Mouse (Mus musculus): ENCODE results near the gene Igfbp7. TPM values are rescaled to one million over a fixed set of nuclear protein-coding genes. Genes with fewer than 3 reads are reported as not detected.

Igfbp7 gene
- polyA plus RNA-seq, 1 experiment from 2014 or later, result 9.8 TPM

DNA sequence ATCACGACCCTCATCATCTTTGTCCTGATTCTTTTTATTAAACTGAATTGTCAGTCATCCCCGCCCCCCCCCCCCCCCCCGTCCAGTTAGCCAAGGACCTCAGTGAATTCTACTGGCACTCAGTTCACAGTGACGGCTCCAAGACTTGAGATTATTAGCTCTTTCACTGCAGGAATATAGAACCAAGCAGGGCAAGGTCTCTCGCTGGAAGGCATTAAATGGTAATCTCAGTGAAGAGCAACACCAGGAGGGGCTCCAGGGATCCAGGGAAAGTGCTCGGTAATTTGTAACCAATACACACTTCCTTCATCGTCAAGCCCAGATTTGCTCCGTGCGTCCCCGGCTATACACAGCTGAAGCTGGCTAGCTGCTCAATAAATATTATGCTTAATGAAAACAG, 2.9 kb downstream of the Igfbp7 start:
- Histone ChIP-seq H3K27ac (no peak overlapping the region), H3K36me3 (no peaks in the 10 kb centered on the region), H3K9me3 (0 out of 2 replicates have a peak, but pooled peaks cover 3% of the 10 kb centered on the region), H3K4me2 (no peak overlapping the region), H3K4me1 (replicated peaks) (peaks cover 12% of the 10 kb centered on the region; the same call in 1 of the 2 replicates), H3K4me3 (replicated peaks) (no peak overlapping the region), H3K27me3 (peaks cover 62% of the 10 kb centered on the region), H3K9ac (replicated peaks) (no peak overlapping the region)
- ATAC-seq (ENCODE audit: insufficient number of reproducible peaks, insufficient read depth, low FRiP score, low TSS enrichment, low read depth), result no peak
- 60% methylated on average over 10 of the region's 10 CpGs for WGBS

GRCm38 (mm10) chr5:77402901-77403300, 4.9 kb downstream of the Igfbp7 start:
- ATAC-seq (ENCODE audit: insufficient number of reproducible peaks, insufficient read depth, low FRiP score, low TSS enrichment, low read depth), result no peak
- Histone ChIP-seq H3K27ac (no peak overlapping the region), H3K4me3 (replicated peaks) (no peak overlapping the region), H3K9ac (replicated peaks) (no peak overlapping the region), H3K4me1 (replicated peaks) (peaks cover 10% of the 10 kb centered on the region; the same call in 1 of the 2 replicates), H3K27me3 (peaks cover 52% of the 10 kb centered on the region), H3K9me3 (no peaks in the 10 kb centered on the region), H3K36me3 (no peaks in the 10 kb centered on the region), H3K4me2 (no peak overlapping the region)
- 85% methylated on average over 5 of the region's 5 CpGs for whole genome bisulfite sequencing

DNA sequence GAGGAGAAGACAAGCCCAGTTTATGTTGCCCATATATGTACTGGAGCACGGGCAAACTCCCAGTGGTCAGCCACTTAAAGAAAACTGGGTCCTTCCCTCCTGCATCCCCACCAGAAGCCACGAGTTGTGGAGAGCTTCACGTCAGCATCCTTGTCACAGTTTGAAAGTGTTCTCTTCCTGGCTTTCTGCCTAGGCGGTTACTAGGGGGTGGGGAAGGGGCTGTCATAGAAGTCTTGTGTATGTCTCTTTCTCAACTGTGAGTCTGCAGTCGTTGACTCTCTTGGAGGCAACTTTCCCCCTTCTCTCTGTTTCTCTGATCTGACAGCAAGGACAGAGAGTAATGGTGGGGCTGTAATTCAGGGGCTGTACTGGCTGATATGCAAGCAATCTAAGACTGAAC, 5.7 kb downstream of the Igfbp7 start:
- H3K4me1 ChIP-seq (replicated peaks), result peaks cover 3% of the 10 kb centered on the region; the same call in 1 of the 2 replicates
- no peaks in the 10 kb centered on the region for H3K36me3 ChIP-seq
- no peak overlapping the region for H3K27ac ChIP-seq
- ATAC-seq (ENCODE audit: insufficient number of reproducible peaks, insufficient read depth, low FRiP score, low TSS enrichment, low read depth), result no peak
- 61% methylated on average over 5 of the region's 5 CpGs for WGBS
- peaks cover 44% of the 10 kb centered on the region for H3K27me3 ChIP-seq
- H3K9ac ChIP-seq (replicated peaks), result no peak overlapping the region
- H3K4me3 ChIP-seq (replicated peaks), result no peak overlapping the region
- no peaks in the 10 kb centered on the region for H3K9me3 ChIP-seq
- no peak overlapping the region for H3K4me2 ChIP-seq

DNA sequence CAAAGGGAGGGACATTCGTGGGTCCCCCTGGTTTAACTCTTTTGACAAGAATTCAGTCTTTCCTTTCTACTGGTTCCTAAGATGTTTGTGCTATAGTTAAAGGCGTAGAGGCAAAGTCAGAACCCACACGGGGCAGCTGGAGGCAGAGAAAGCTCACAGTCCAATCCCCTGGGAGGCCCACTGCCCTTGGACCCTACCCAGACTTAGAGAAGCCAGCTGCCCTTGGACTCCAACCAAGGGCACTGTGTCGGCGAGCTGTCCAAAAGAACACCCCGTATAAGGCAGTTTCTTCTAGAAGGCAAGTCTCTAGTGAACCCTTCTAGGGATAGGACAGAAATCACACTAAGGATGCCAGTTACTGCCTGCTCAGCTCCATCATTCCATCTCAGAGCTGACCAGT, 7.0 kb downstream of the Igfbp7 start:
- 82% methylated on average over 6 of the region's 6 CpGs for whole genome bisulfite sequencing
- Histone ChIP-seq H3K9ac (replicated peaks) (no peak overlapping the region), H3K4me3 (replicated peaks) (no peak overlapping the region), H3K27ac (no peak overlapping the region), H3K27me3 (peaks cover 37% of the 10 kb centered on the region), H3K9me3 (no peaks in the 10 kb centered on the region), H3K4me2 (no peak overlapping the region), H3K4me1 (replicated peaks) (peaks cover 12% of the 10 kb centered on the region), H3K36me3 (no peaks in the 10 kb centered on the region)
- ATAC-seq (ENCODE audit: insufficient number of reproducible peaks, insufficient read depth, low FRiP score, low TSS enrichment, low read depth), result no peak

DNA sequence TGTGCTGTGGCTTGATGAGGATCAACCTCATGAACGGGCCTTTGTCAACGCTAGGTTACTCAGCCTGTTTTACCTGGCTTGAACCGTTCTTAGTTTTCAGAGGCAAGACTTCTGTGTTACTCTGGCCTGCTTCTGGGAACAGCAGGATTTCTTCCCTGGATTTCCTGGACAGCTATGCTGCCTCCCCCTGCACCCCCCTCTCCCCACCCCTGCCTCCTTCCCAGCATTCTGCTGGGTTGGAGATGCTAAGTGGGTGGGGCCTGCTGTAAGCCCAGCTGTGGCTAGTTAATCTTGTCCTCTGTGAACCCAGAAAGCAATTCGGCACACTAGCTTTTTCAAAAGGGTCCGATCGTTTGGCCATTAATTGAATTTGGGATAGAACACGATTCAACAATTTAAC, 7.7 kb downstream of the Igfbp7 start:
- H3K4me2 ChIP-seq, result no peak overlapping the region
- H3K27me3 ChIP-seq, result peaks cover 31% of the 10 kb centered on the region
- H3K27ac ChIP-seq, result no peak overlapping the region; the same call in 1 of the 2 replicates
- no peaks in the 10 kb centered on the region for H3K9me3 ChIP-seq
- no peaks in the 10 kb centered on the region for H3K36me3 ChIP-seq
- ATAC-seq (ENCODE audit: insufficient number of reproducible peaks, insufficient read depth, low FRiP score, low TSS enrichment, low read depth), result no peak
- peaks cover 13% of the 10 kb centered on the region for H3K4me1 ChIP-seq (replicated peaks)
- WGBS, result 72% methylated on average over 7 of the region's 7 CpGs
- H3K4me3 ChIP-seq (replicated peaks), result no peak overlapping the region
- no peak overlapping the region for H3K9ac ChIP-seq (replicated peaks)

GRCm38 (mm10) chr5:77399076-77399475, 8.8 kb downstream of the Igfbp7 start:
- no peaks in the 10 kb centered on the region for H3K9me3 ChIP-seq
- ATAC-seq (ENCODE audit: insufficient number of reproducible peaks, insufficient read depth, low FRiP score, low TSS enrichment, low read depth), result no peak
- H3K4me1 ChIP-seq (replicated peaks), result peaks cover 13% of the 10 kb centered on the region
- peaks cover 21% of the 10 kb centered on the region for H3K27me3 ChIP-seq
- H3K36me3 ChIP-seq, result no peaks in the 10 kb centered on the region
- no peak overlapping the region for H3K4me3 ChIP-seq (replicated peaks)
- 84% methylated on average over 4 of the region's 4 CpGs for WGBS
- H3K27ac ChIP-seq, result no peak overlapping the region
- H3K9ac ChIP-seq (replicated peaks), result no peak overlapping the region
- no peak overlapping the region for H3K4me2 ChIP-seq

GRCm38 (mm10) chr5:77398285-77399057, 9.4 kb downstream of the Igfbp7 start:
- H3K4me1 ChIP-seq (replicated peaks), result peaks cover 13% of the 10 kb centered on the region
- WGBS, result 70% methylated on average over 14 of the region's 14 CpGs
- no peak overlapping the region for H3K27ac ChIP-seq

DNA sequence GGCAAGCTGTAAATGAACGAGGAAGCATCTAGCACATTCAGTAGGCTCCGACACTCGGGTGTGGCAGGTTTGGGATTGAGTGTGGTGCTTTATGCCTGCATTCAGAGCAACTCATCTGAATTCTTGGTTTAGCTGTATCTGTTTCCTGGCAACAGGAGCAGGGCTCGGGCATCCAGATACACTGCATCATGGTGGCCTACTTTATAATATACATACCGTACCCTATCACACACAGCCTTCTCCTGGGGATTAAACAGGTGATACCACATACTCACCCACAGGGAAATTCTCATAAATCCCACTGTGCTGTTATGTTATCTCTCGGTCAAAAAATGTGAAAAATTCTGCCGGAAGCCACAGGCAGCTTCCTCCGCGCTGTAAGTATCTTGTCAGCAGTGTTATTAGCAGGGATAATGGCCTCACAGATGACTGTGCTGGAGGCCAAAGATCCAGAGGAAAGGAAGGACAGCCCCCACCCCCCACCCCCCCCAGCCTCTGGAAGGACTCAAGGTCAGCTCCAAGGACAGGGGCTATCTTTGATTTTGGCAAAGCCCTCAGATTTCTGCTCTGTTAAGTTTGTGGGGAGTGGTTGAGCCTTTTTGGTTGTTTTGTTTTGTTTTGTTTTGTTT, 13.7 kb downstream of the Igfbp7 start:
- H3K27ac ChIP-seq, result no peak overlapping the region
- 82% methylated on average over 9 of the region's 9 CpGs for WGBS
- H3K36me3 ChIP-seq, result no peaks in the 10 kb centered on the region
- peaks cover 13% of the 10 kb centered on the region for H3K27me3 ChIP-seq
- no peak overlapping the region for H3K9ac ChIP-seq (replicated peaks)
- H3K4me2 ChIP-seq, result no peak overlapping the region
- H3K9me3 ChIP-seq, result no peaks in the 10 kb centered on the region
- H3K4me1 ChIP-seq (replicated peaks), result peaks cover 11% of the 10 kb centered on the region
- no peak overlapping the region for H3K4me3 ChIP-seq (replicated peaks)
- no peak for ATAC-seq (ENCODE audit: insufficient number of reproducible peaks, insufficient read depth, low FRiP score, low TSS enrichment, low read depth)

More at GRCm38 (mm10) chr5:77398285-77399057, 9.4 kb downstream of the Igfbp7 start:
- Histone ChIP-seq H3K4me2 (no peak overlapping the region), H3K4me3 (replicated peaks) (no peak overlapping the region), H3K9me3 (no peaks in the 10 kb centered on the region), H3K27me3 (peaks cover 23% of the 10 kb centered on the region), H3K9ac (replicated peaks) (no peak overlapping the region), H3K36me3 (no peaks in the 10 kb centered on the region)
- ATAC-seq (ENCODE audit: insufficient number of reproducible peaks, insufficient read depth, low FRiP score, low TSS enrichment, low read depth), result no peak

DNA sequence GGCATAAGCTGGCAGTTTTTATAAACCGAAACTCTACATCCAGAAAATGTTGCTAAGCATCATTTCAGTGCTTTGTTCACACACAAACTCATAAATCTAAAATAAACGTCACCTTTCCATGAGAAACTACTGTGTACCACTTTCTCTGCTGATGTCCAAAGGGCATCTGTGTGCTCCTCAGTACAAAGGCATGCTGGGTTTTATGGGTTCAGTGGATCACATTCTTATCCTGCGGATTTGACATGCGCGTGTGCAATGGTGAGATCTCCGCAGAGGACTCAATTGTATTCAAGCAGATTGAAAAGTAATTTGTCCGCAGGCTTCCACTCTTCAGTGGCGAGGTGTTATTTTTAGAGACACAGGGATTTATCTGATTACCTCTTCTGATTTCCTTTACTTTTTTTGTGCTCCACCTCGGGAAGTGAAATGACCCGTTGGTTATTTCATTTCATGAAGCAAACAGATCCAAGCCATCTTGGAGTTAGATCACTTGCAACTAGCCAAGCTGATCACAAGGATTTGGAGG, 14.7 kb downstream of the Igfbp7 start:
- H3K9me3 ChIP-seq, result no peaks in the 10 kb centered on the region
- H3K4me3 ChIP-seq (replicated peaks), result no peak overlapping the region
- H3K4me2 ChIP-seq, result no peak overlapping the region
- peaks cover 17% of the 10 kb centered on the region for H3K27me3 ChIP-seq
- no peak overlapping the region for H3K9ac ChIP-seq (replicated peaks)
- no peak for ATAC-seq (ENCODE audit: insufficient number of reproducible peaks, insufficient read depth, low FRiP score, low TSS enrichment, low read depth)
- no peaks in the 10 kb centered on the region for H3K36me3 ChIP-seq
- WGBS, result 86% methylated on average over 10 of the region's 10 CpGs
- peaks cover 11% of the 10 kb centered on the region for H3K4me1 ChIP-seq (replicated peaks)
- H3K27ac ChIP-seq, result no peak overlapping the region

DNA sequence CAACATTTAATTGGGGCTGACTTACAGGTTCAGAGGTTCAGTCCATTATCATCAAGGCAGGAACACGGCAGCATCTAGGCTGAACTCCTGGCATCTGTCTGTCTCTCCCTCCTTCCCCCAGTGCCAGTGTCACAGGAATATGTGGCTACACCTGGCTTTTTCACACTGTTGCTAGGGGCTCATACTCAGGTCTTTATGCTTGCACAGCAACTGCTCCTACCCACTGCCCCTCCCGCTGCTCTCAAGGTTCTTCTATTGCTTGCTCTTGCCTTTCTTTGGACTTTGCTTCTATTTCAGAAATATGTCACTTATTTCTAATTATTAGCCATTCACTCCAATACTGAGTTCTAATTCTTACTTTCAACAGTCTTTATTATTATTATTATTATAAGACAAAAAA, 17.6 kb downstream of the Igfbp7 start:
- no peak overlapping the region for H3K4me2 ChIP-seq
- no peak overlapping the region for H3K27ac ChIP-seq
- 87% methylated on average over 2 of the region's 2 CpGs for WGBS
- 0 out of 2 replicates have a peak, but pooled peaks cover 3% of the 10 kb centered on the region for H3K4me1 ChIP-seq (replicated peaks)
- H3K9ac ChIP-seq (replicated peaks), result no peak overlapping the region
- ATAC-seq (ENCODE audit: insufficient number of reproducible peaks, insufficient read depth, low FRiP score, low TSS enrichment, low read depth), result no peak
- H3K9me3 ChIP-seq, result no peaks in the 10 kb centered on the region
- H3K27me3 ChIP-seq, result peaks cover 17% of the 10 kb centered on the region
- no peak overlapping the region for H3K4me3 ChIP-seq (replicated peaks)
- no peaks in the 10 kb centered on the region for H3K36me3 ChIP-seq

GRCm38 (mm10) chr5:77388359-77388758, 19.5 kb downstream of the Igfbp7 start:
- 81% methylated on average over 6 of the region's 6 CpGs for WGBS
- H3K4me1 ChIP-seq (replicated peaks), result 0 out of 2 replicates have a peak, but pooled peaks cover 3% of the 10 kb centered on the region
- no peaks in the 10 kb centered on the region for H3K9me3 ChIP-seq
- no peaks in the 10 kb centered on the region for H3K36me3 ChIP-seq
- no peak overlapping the region for H3K9ac ChIP-seq (replicated peaks)
- H3K27me3 ChIP-seq, result peaks cover 11% of the 10 kb centered on the region
- H3K4me2 ChIP-seq, result no peak overlapping the region
- no peak overlapping the region for H3K27ac ChIP-seq
- ATAC-seq (ENCODE audit: insufficient number of reproducible peaks, insufficient read depth, low FRiP score, low TSS enrichment, low read depth), result no peak
- H3K4me3 ChIP-seq (replicated peaks), result no peak overlapping the region

Data from limb, embryonic 12.5 days (tissue).